Mouse (Mus musculus): ENCODE measurements at regions not wholly inside any gene's neighbourhood (a gene's known extent, or its start where the extent isn't known, plus 50 kb on each side); places are given as distances from the start of the nearest gene placed in this dataset.

GRCm38 (mm10) chr7:74907391-74907790, 352.8 kb upstream of the Slco3a1 start:
- no peak for TF ChIP-seq GATA1 (IDR thresholded peaks at IDR 0.05; ENCODE audit: borderline replicate concordance, low read length)
- TF ChIP-seq FLI1 (IDR thresholded peaks at IDR 0.05; ENCODE audit: low read length) = no peak

Measured in megakaryocyte, embryonic 14.5 days (primary cell).